Mouse (Mus musculus): ENCODE measurements around the gene Msh5. TPM values are rescaled to one million over a fixed set of nuclear protein-coding genes. Genes with fewer than 3 reads are reported as not detected.

Msh5 gene
- polyA plus RNA-seq, 1 experiment from 2014 or later: 1.2 TPM

Other genes with a start within 250 kb of the Msh5 start
- gene Cyp21a1, start 242.2 kb downstream of the Msh5 start, polyA plus RNA-seq (2017; shearing (Covaris generic)): not detected
- gene Stk19, start 209.8 kb downstream of the Msh5 start, polyA plus RNA-seq (2017; shearing (Covaris generic)): 31.8 TPM
- 78.8 TPM for gene Dxo, start 209.7 kb downstream of the Msh5 start, polyA plus RNA-seq (2017; shearing (Covaris generic))
- gene Skiv2l, start 196.5 kb downstream of the Msh5 start, polyA plus RNA-seq (2017; shearing (Covaris generic)): 126 TPM
- 47.9 TPM for gene Nelfe, start 196.4 kb downstream of the Msh5 start, polyA plus RNA-seq (2017; shearing (Covaris generic))
- gene Cfb, start 184.2 kb downstream of the Msh5 start, polyA plus RNA-seq (2017; shearing (Covaris generic)): 0.91 TPM
- 0.36 TPM for gene Zbtb12, start 167.3 kb downstream of the Msh5 start, polyA plus RNA-seq (2017; shearing (Covaris generic))
- 0.07 TPM for gene Gm20547, start 164.7 kb downstream of the Msh5 start, polyA plus RNA-seq (2017; shearing (Covaris generic))
- 2.6 TPM for gene C2, start 148.5 kb downstream of the Msh5 start, polyA plus RNA-seq (2017; shearing (Covaris generic))
- 69.4 TPM for gene Ehmt2, start 148.3 kb downstream of the Msh5 start, polyA plus RNA-seq (2017; shearing (Covaris generic))
- not detected for gene Slc44a4, start 132.3 kb downstream of the Msh5 start, polyA plus RNA-seq (2017; shearing (Covaris generic))
- 75.2 TPM for gene Neu1, start 115.5 kb downstream of the Msh5 start, polyA plus RNA-seq (2017; shearing (Covaris generic))
- gene Hspa1b, start 87.5 kb downstream of the Msh5 start, polyA plus RNA-seq (2017; shearing (Covaris generic)): 15.6 TPM
- not detected for gene Gm20481, start 76.8 kb downstream of the Msh5 start, polyA plus RNA-seq (2017; shearing (Covaris generic))
- gene Hspa1a, start 74.6 kb downstream of the Msh5 start, polyA plus RNA-seq (2017; shearing (Covaris generic)): 2.8 TPM
- gene Hspa1l, start 74.0 kb downstream of the Msh5 start, polyA plus RNA-seq (2017; shearing (Covaris generic)): not detected
- 81.8 TPM for gene Lsm2, start 64.9 kb downstream of the Msh5 start, polyA plus RNA-seq (2017; shearing (Covaris generic))
- 174 TPM for gene Vars, start 45.8 kb downstream of the Msh5 start, polyA plus RNA-seq (2017; shearing (Covaris generic))
- gene Vwa7, start 30.2 kb downstream of the Msh5 start, polyA plus RNA-seq (2017; shearing (Covaris generic)): 0.18 TPM
- 0.81 TPM for gene Sapcd1, start 18.7 kb downstream of the Msh5 start, polyA plus RNA-seq (2017; shearing (Covaris generic))
- 479 TPM for gene Clic1, start 3.2 kb upstream of the Msh5 start, polyA plus RNA-seq (2017; shearing (Covaris generic))
- gene Ddah2, start 12.3 kb upstream of the Msh5 start, polyA plus RNA-seq (2017; shearing (Covaris generic)): 1.2 TPM
- not detected for gene Ly6g6c, start 18.6 kb upstream of the Msh5 start, polyA plus RNA-seq (2017; shearing (Covaris generic))
- gene Mpig6b, start 19.4 kb upstream of the Msh5 start, polyA plus RNA-seq (2017; shearing (Covaris generic)): not detected
- gene Ly6g6e, start 30.2 kb upstream of the Msh5 start, polyA plus RNA-seq (2017; shearing (Covaris generic)): not detected
- not detected for gene Ly6g6d, start 31.3 kb upstream of the Msh5 start, polyA plus RNA-seq (2017; shearing (Covaris generic))
- not detected for gene Ly6g6f, start 38.9 kb upstream of the Msh5 start, polyA plus RNA-seq (2017; shearing (Covaris generic))
- 66.3 TPM for gene Abhd16a, start 42.5 kb upstream of the Msh5 start, polyA plus RNA-seq (2017; shearing (Covaris generic))
- not detected for gene Ly6g5c, start 61.5 kb upstream of the Msh5 start, polyA plus RNA-seq (2017; shearing (Covaris generic))
- gene Ly6g5b, start 68.7 kb upstream of the Msh5 start, polyA plus RNA-seq (2017; shearing (Covaris generic)): 1.1 TPM
- gene Gpank1, start 74.7 kb upstream of the Msh5 start, polyA plus RNA-seq (2017; shearing (Covaris generic)): 52.4 TPM
- 244 TPM for gene Csnk2b, start 75.3 kb upstream of the Msh5 start, polyA plus RNA-seq (2017; shearing (Covaris generic))
- gene D17H6S53E, start 79.6 kb upstream of the Msh5 start, polyA plus RNA-seq (2017; shearing (Covaris generic)): 3.3 TPM
- not detected for gene Apom, start 85.3 kb upstream of the Msh5 start, polyA plus RNA-seq (2017; shearing (Covaris generic))
- 57.1 TPM for gene Bag6, start 88.4 kb upstream of the Msh5 start, polyA plus RNA-seq (2017; shearing (Covaris generic))
- gene Prrc2a, start 118.2 kb upstream of the Msh5 start, polyA plus RNA-seq (2017; shearing (Covaris generic)): 26.9 TPM
- 2.2 TPM for gene Aif1, start 129.3 kb upstream of the Msh5 start, polyA plus RNA-seq (2017; shearing (Covaris generic))
- gene Lst1, start 141.7 kb upstream of the Msh5 start, polyA plus RNA-seq (2017; shearing (Covaris generic)): 8.7 TPM
- 2,032 TPM for gene Ltb, start 147.7 kb upstream of the Msh5 start, polyA plus RNA-seq (2017; shearing (Covaris generic))
- gene Tnf, start 155.3 kb upstream of the Msh5 start, polyA plus RNA-seq (2017; shearing (Covaris generic)): 40.7 TPM
- 158 TPM for gene Lta, start 158.6 kb upstream of the Msh5 start, polyA plus RNA-seq (2017; shearing (Covaris generic))
- 1.4 TPM for gene Gm16181, start 174.1 kb upstream of the Msh5 start, polyA plus RNA-seq (2017; shearing (Covaris generic))
- gene Atp6v1g2, start 186.9 kb upstream of the Msh5 start, polyA plus RNA-seq (2017; shearing (Covaris generic)): 5.4 TPM
- gene Nfkbil1, start 189.0 kb upstream of the Msh5 start, polyA plus RNA-seq (2017; shearing (Covaris generic)): 22.3 TPM
- 249 TPM for gene Ddx39b, start 195.0 kb upstream of the Msh5 start, polyA plus RNA-seq (2017; shearing (Covaris generic))
- 5,785 TPM for gene H2-D1, start 216.0 kb upstream of the Msh5 start, polyA plus RNA-seq (2017; shearing (Covaris generic))

Data from CD4-positive, CD25-positive, alpha-beta regulatory T cell (primary cell).